Mouse (Mus musculus) hindbrain, postnatal 0 days (tissue): ENCODE data around the gene Ntn1. TPM values are rescaled to one million over a fixed set of nuclear protein-coding genes. Genes with fewer than 3 reads are reported as not detected.

Source experiments
- ATAC-seq: fragments of 200-750 bp; cut with Nextera tagmentation; 2 replicates; pipeline ENCODE4 v1.8.0; 2017; ENCODE audit warnings: mild to moderate bottlenecking, moderate TSS enrichment, moderate library complexity
- DNase-seq: peaks from one replicate; pipeline ENCODE4 v3.0.0-alpha.2; 2015; ENCODE audit warnings: low spot score
- H3K27ac ChIP-seq: fragments of 300-500 bp; sonication (generic); 2 replicates; pipeline ENCODE4 v1.5.1; 2014; ENCODE audit warnings: mild to moderate bottlenecking
- H3K27me3 ChIP-seq: fragments of 300-500 bp; sonication (generic); 2 replicates; pipeline ENCODE4 v1.6.1; 2014; ENCODE audit warnings: low read length, mixed read lengths; ENCODE audit not compliant: insufficient read depth
- H3K36me3 ChIP-seq: fragments of 300-500 bp; sonication (generic); 2 replicates; pipeline ENCODE4 v1.6.1; 2014; ENCODE audit warnings: low read length, mixed read lengths; ENCODE audit not compliant: insufficient read depth
- H3K4me1 ChIP-seq: fragments of 300-500 bp; sonication (generic); 2 replicates; pipeline ENCODE4 v1.6.1; 2014; ENCODE audit warnings: antibody characterized with exemption, low read length, mixed read lengths; ENCODE audit not compliant: insufficient read depth
- H3K4me2 ChIP-seq: fragments of 300-500 bp; sonication (generic); 2 replicates; pipeline ENCODE4 v1.6.1; 2014; ENCODE audit warnings: low read depth, mild to moderate bottlenecking, low read length, moderate library complexity, mixed read lengths
- H3K4me3 ChIP-seq: fragments of 300-500 bp; sonication (generic); 2 replicates; pipeline ENCODE4 v1.5.1; 2014; ENCODE audit warnings: low read length
- H3K9ac ChIP-seq: fragments of 300-500 bp; sonication (generic); replicated peaks from 2 replicates; pipeline ENCODE4 v1.6.1; 2014; ENCODE audit warnings: mild to moderate bottlenecking, low read length, moderate library complexity, mixed read lengths
- H3K9me3 ChIP-seq: fragments of 300-500 bp; sonication (generic); 2 replicates; pipeline ENCODE4 v1.6.1; 2016; ENCODE audit warnings: low read length, mixed read lengths
- CTCF ChIP-seq: IDR thresholded peaks from 2 replicates; pipeline ENCODE4 v1.5.1; 2016; ENCODE audit warnings: antibody characterized with exemption, control low read depth, low read depth
- WGBS: fragments of 180-500 bp; shearing (Covaris S2); extraction: QIAGEN DNeasy Blood & Tissue Kit; methylation state at CpG from one replicate; pipeline ENCODE4 v1.1.7; 2014; 5-methylcytosine and 5-hydroxymethylcytosine counted together
- polyA plus RNA-seq: library from polyadenylated mRNA; unstranded; fragments of >200 nt; fragmentation: Nextera tagmentation; extraction: Ambion mirVana; gene quantifications from 2 replicates; pipeline ENCODE4 v1.2.1, GENCODE M21; 2015
- total RNA-seq: library from RNA; depleted of rRNA; stranded (reverse); fragments of >200 nt; gene quantifications from 2 replicates; pipeline ENCODE4 v1.2.3, GENCODE M21; 2014

Ntn1 gene
- total and polyA plus RNA-seq, 2 experiments from 2014 or later = 13.8 to 81.7 TPM

- Histone ChIP-seq H3K36me3 (no peaks in the 10 kb centered on the region), H3K4me2 (no peak overlapping the region), H3K27me3 (peaks cover 9% of the 10 kb centered on the region), H3K9me3 (no peaks in the 10 kb centered on the region), H3K9ac (no peak overlapping the region), H3K4me1 (no peaks in the 10 kb centered on the region), H3K4me3 (no peak overlapping the region), H3K27ac (no peak overlapping the region)
- peak; percentile 92 for TF ChIP-seq CTCF
- DNase-seq = peak; percentile 91
- WGBS = 52% methylated on average over 2 of the region's 2 CpGs
- ATAC-seq = 0 out of 2 replicates have a peak, but pooled peaks have one; percentile 47
Measured at GRCm38 (mm10) chr11:68408127-68408526, 7.5 kb upstream of the Ntn1 start.

DNA sequence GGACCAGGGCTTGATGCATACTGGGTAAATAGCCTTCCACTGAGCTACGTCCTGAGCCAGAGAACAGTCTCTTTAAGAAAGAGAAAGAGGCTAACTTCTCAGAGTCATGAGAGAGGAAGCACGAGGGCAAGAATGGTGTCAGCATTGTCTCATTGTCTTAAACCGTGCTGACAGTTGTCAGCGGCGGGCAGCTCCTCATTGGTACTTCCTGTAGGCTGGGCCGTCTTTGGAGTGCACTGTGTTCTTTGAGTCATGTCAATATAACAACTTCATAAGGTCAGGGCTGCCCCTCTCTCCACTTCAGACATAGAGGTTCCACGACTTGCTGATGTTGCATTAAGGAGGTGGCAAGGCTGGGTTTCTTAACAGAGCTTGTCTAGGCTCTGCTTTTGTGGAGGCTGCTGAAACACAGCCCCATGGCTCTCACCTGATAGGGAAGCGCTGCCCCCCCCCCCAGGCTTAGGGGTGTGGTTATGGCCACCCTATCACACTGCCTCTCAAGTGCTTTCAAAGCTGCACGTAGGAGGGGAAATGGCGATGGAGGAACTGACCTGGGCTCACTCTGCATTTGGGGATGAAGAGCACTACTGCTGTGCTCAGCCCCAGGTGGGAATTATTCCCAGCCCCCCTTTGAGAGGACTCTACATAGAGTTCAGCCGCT is 6.8 kb upstream of the Ntn1 start:
- Histone ChIP-seq H3K27ac (no peak overlapping the region), H3K9ac (no peak overlapping the region), H3K9me3 (no peaks in the 10 kb centered on the region), H3K36me3 (no peaks in the 10 kb centered on the region), H3K4me3 (no peak overlapping the region), H3K4me2 (no peak overlapping the region), H3K4me1 (no peaks in the 10 kb centered on the region), H3K27me3 (peaks cover 9% of the 10 kb centered on the region)
- DNase-seq (no peak), ATAC-seq (no peak)
- 63% methylated on average over 11 of the region's 11 CpGs for WGBS
- no peak for TF ChIP-seq CTCF

DNA sequence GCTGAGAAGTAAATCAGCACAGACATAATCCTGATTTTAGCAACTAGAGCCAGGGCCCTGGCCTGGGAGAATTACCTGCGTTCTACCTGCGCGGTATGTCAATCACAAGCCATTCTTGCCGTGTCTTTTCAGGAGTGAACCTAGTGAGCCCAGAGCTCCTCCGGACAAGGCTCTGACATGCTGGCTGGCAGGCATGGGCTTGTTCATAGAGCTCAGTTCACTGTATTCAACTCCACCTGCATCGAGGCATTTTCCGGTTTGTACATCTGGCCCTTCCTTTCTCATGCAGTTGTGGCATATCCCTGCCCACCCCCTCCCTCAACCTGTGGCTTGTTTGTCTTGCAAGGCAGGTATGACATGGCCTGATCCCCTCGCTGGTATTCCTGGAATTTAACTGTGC is 5.0 kb upstream of the Ntn1 start:
- DNase-seq (no peak), ATAC-seq (no peak)
- Histone ChIP-seq H3K4me1 (no peaks in the 10 kb centered on the region), H3K4me2 (no peak overlapping the region), H3K27me3 (peaks cover 9% of the 10 kb centered on the region), H3K9me3 (no peaks in the 10 kb centered on the region), H3K36me3 (no peaks in the 10 kb centered on the region), H3K9ac (no peak overlapping the region), H3K27ac (no peak overlapping the region), H3K4me3 (no peak overlapping the region)
- no peak for TF ChIP-seq CTCF
- WGBS = 95% methylated on average over 8 of the region's 8 CpGs

DNA sequence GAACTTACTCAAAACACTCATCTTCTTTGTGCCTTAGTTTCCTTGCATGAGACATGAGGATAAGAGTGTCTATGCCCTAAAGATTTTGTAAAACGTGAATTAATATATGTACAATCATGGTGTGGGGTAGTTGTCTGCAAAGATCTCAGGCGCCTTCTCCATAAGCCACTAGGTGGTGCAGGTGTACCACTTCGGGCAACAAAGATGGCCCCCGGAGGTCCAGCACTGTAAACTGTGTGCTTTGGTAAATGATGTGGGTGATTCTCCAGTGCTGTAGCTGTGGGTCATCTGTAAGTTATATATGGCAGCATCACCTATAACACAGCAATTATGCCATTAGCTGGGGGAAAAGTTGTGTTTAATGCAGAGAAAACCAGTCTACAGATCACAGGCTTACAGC is 3.6 kb upstream of the Ntn1 start:
- Histone ChIP-seq H3K36me3 (no peaks in the 10 kb centered on the region), H3K4me2 (no peak overlapping the region), H3K9me3 (no peaks in the 10 kb centered on the region), H3K27me3 (peaks cover 9% of the 10 kb centered on the region), H3K4me3 (no peak overlapping the region), H3K4me1 (0 out of 2 replicates have a peak, but pooled peaks cover 7% of the 10 kb centered on the region), H3K27ac (no peak overlapping the region), H3K9ac (no peak overlapping the region)
- TF ChIP-seq CTCF = peak; percentile 54
- 61% methylated on average over 4 of the region's 4 CpGs for WGBS
- ATAC-seq = no peak
- DNase-seq = no peak

- H3K4me1 ChIP-seq = 0 out of 2 replicates have a peak, but pooled peaks cover 9% of the 10 kb centered on the region
- H3K9me3 ChIP-seq = no peaks in the 10 kb centered on the region
- no peak for TF ChIP-seq CTCF
- no peak overlapping the region for H3K9ac ChIP-seq
- ATAC-seq (no peak), DNase-seq (no peak)
- no peak overlapping the region for H3K4me3 ChIP-seq
- no peaks in the 10 kb centered on the region for H3K36me3 ChIP-seq
- H3K27ac ChIP-seq = no peak overlapping the region
- H3K4me2 ChIP-seq = no peak overlapping the region
- peaks cover 24% of the 10 kb centered on the region for H3K27me3 ChIP-seq
- 42% methylated on average over 5 of the region's 5 CpGs for WGBS
Measured at GRCm38 (mm10) chr11:68401428-68401827, 805 bp upstream of the Ntn1 start.

GRCm38 (mm10) chr11:68400021-68400671 is 477 bp downstream of the Ntn1 start:
- Histone ChIP-seq H3K9me3 (no peaks in the 10 kb centered on the region), H3K9ac (peak overlapping the region; percentile 46), H3K4me2 (peak overlapping the region; percentile 94), H3K36me3 (no peaks in the 10 kb centered on the region), H3K27me3 (peaks cover 24% of the 10 kb centered on the region), H3K27ac (no peak overlapping the region), H3K4me1 (0 out of 2 replicates have a peak, but pooled peaks cover 9% of the 10 kb centered on the region), H3K4me3 (peak overlapping the region; percentile 51)
- TF ChIP-seq CTCF = peak; percentile 36; the same call in 1 of the 2 replicates
- DNase-seq (peak; percentile 51), ATAC-seq (peak; percentile 70)
- WGBS = 0% methylated on average over 49 of the region's 57 CpGs
